Mouse (Mus musculus) thymus, adult 2 months (tissue): ENCODE results near the gene Mfn2. TPM values are rescaled to one million over a fixed set of nuclear protein-coding genes. Genes with fewer than 3 reads are reported as not detected.

Source experiments
- DNase-seq: peaks from one replicate; pipeline ENCODE4 v3.0.0; 2021
- H3K27ac ChIP-seq: fragments of 200-500 bp; 2 replicates; pipeline ENCODE4 v1.5.1; 2012; ENCODE audit warnings: low read length, control low read depth; ENCODE audit not compliant: control insufficient read depth, insufficient read depth
- H3K27me3 ChIP-seq: fragments of 200-500 bp; 2 replicates; pipeline ENCODE4 v1.6.1; 2012; ENCODE audit warnings: mild to moderate bottlenecking, low read length, moderate library complexity, mixed read lengths; ENCODE audit not compliant: control insufficient read depth, insufficient read depth
- H3K36me3 ChIP-seq: fragments of 200-500 bp; 2 replicates; pipeline ENCODE4 v1.6.1; 2012; ENCODE audit warnings: mild to moderate bottlenecking, low read length, moderate library complexity; ENCODE audit not compliant: control insufficient read depth, insufficient read depth
- H3K4me1 ChIP-seq: fragments of 200-500 bp; replicated peaks from 2 replicates; pipeline ENCODE4 v1.6.1; 2012; ENCODE audit warnings: low read length; ENCODE audit not compliant: control insufficient read depth, insufficient read depth
- H3K4me3 ChIP-seq: fragments of 200-500 bp; 2 replicates; pipeline ENCODE4 v1.5.1; 2012; ENCODE audit warnings: mild to moderate bottlenecking, low read length, control low read depth, moderate library complexity; ENCODE audit not compliant: control insufficient read depth, insufficient read depth
- CTCF ChIP-seq: fragments of 200-500 bp; IDR thresholded peaks from 2 replicates; pipeline ENCODE4 v1.5.1; 2012; ENCODE audit warnings: mild to moderate bottlenecking, control low read depth, low read length, moderate library complexity, borderline replicate concordance; ENCODE audit not compliant: control insufficient read depth, poor library complexity, insufficient read depth; ENCODE audit errors: extremely low read depth
- POLR2A ChIP-seq: fragments of 200-500 bp; IDR thresholded peaks from 2 replicates; pipeline ENCODE4 v1.6.1; 2012; ENCODE audit warnings: mild to moderate bottlenecking, low read length, control low read depth, moderate library complexity; ENCODE audit not compliant: control insufficient read depth, poor library complexity, insufficient read depth; ENCODE audit errors: extremely low read depth
- WGBS: fragments of 180-500 bp; shearing (Covaris S2); methylation state at CpG from one replicate; pipeline ENCODE4 v1.1.7; 2018; 5-methylcytosine and 5-hydroxymethylcytosine counted together
- polyA plus RNA-seq: library from polyadenylated mRNA; depleted of rRNA; stranded (reverse); fragments of >200 nt; gene quantifications from 2 replicates; pipeline ENCODE4 v1.2.3, GENCODE M21; 2012

The Mfn2 gene
- polyA plus RNA-seq, 1 experiment = 50.2 TPM

- TF ChIP-seq POLR2A (no peak), CTCF (no peak)
- no peak for DNase-seq
- 93% methylated on average over 7 of the region's 7 CpGs for WGBS
- Histone ChIP-seq H3K4me1 (peaks cover 2% of the 10 kb centered on the region), H3K27me3 (no peaks in the 10 kb centered on the region), H3K27ac (no peak overlapping the region), H3K36me3 (peaks cover 19% of the 10 kb centered on the region), H3K4me3 (no peak overlapping the region)
Observed at GRCm38 (mm10) chr4:147900452-147900851, 4.1 kb downstream of the Mfn2 start.

GRCm38 (mm10) chr4:147897348-147897747 lies 7.2 kb downstream of the Mfn2 start:
- DNase-seq = no peak
- 92% methylated on average over 3 of the region's 3 CpGs for WGBS
- H3K27me3 ChIP-seq = no peaks in the 10 kb centered on the region
- TF ChIP-seq CTCF = no peak
- no peak for TF ChIP-seq POLR2A
- H3K36me3 ChIP-seq = peaks cover 24% of the 10 kb centered on the region
- H3K4me3 ChIP-seq = no peak overlapping the region
- no peaks in the 10 kb centered on the region for H3K4me1 ChIP-seq
- H3K27ac ChIP-seq = no peak overlapping the region

- no peak for TF ChIP-seq POLR2A
- no peak for TF ChIP-seq CTCF
- no peaks in the 10 kb centered on the region for H3K4me1 ChIP-seq
- H3K36me3 ChIP-seq = peaks cover 24% of the 10 kb centered on the region
- no peaks in the 10 kb centered on the region for H3K27me3 ChIP-seq
- H3K27ac ChIP-seq = no peak overlapping the region
- DNase-seq = no peak
- WGBS = 66% methylated on average over 1 of the region's 1 CpGs
- no peak overlapping the region for H3K4me3 ChIP-seq
Observed at GRCm38 (mm10) chr4:147896411-147896810, 8.1 kb downstream of the Mfn2 start.

GRCm38 (mm10) chr4:147895815-147896330 lies 8.6 kb downstream of the Mfn2 start:
- DNase-seq = no peak
- no peak overlapping the region for H3K4me3 ChIP-seq
- 84% methylated on average over 4 of the region's 4 CpGs for WGBS
- no peaks in the 10 kb centered on the region for H3K4me1 ChIP-seq
- TF ChIP-seq POLR2A (no peak), CTCF (no peak)
- peaks cover 24% of the 10 kb centered on the region for H3K36me3 ChIP-seq
- no peaks in the 10 kb centered on the region for H3K27me3 ChIP-seq
- H3K27ac ChIP-seq = no peak overlapping the region

GRCm38 (mm10) chr4:147890341-147890740 lies 14.2 kb downstream of the Mfn2 start:
- no peak for TF ChIP-seq CTCF
- no peak for TF ChIP-seq POLR2A
- H3K4me3 ChIP-seq = no peak overlapping the region
- peaks cover 32% of the 10 kb centered on the region for H3K36me3 ChIP-seq
- WGBS = 97% methylated on average over 6 of the region's 6 CpGs
- DNase-seq = no peak
- H3K4me1 ChIP-seq = no peaks in the 10 kb centered on the region
- H3K27ac ChIP-seq = no peak overlapping the region
- H3K27me3 ChIP-seq = no peaks in the 10 kb centered on the region

- TF ChIP-seq POLR2A (no peak), CTCF (no peak)
- Histone ChIP-seq H3K36me3 (peaks cover 33% of the 10 kb centered on the region), H3K4me3 (no peak overlapping the region), H3K27me3 (no peaks in the 10 kb centered on the region), H3K27ac (no peak overlapping the region), H3K4me1 (no peaks in the 10 kb centered on the region)
- WGBS = 91% methylated on average over 4 of the region's 4 CpGs
- no peak for DNase-seq
Observed at GRCm38 (mm10) chr4:147888237-147888636, 16.3 kb downstream of the Mfn2 start.

- DNase-seq = no peak
- H3K36me3 ChIP-seq = peaks cover 41% of the 10 kb centered on the region
- TF ChIP-seq POLR2A = no peak
- no peak for TF ChIP-seq CTCF
- no peaks in the 10 kb centered on the region for H3K4me1 ChIP-seq
- no peaks in the 10 kb centered on the region for H3K27me3 ChIP-seq
- WGBS = 95% methylated on average over 7 of the region's 7 CpGs
- no peak overlapping the region for H3K27ac ChIP-seq
- H3K4me3 ChIP-seq = no peak overlapping the region
Observed at GRCm38 (mm10) chr4:147887277-147887676, 17.2 kb downstream of the Mfn2 start.
